Mouse (Mus musculus): ENCODE measurements around the gene Cmip. TPM values are rescaled to one million over a fixed set of nuclear protein-coding genes. Genes with fewer than 3 reads are reported as not detected.

The Cmip gene
- total RNA-seq, 2 experiments from 2014 or later, result 17.6 to 22.3 TPM

GRCm38 (mm10) chr8:117297913-117298518 is 41.2 kb downstream of the Cmip start:
- peak; percentile 68 to 86 for DNase-seq

GRCm38 (mm10) chr8:117299204-117299603 is 42.3 kb downstream of the Cmip start:
- DNase-seq, result no peak

GRCm38 (mm10) chr8:117300188-117300587 is 43.3 kb downstream of the Cmip start:
- no peak for DNase-seq

GRCm38 (mm10) chr8:117301457-117302041 is 44.7 kb downstream of the Cmip start:
- no peak for DNase-seq

- DNase-seq, result no peak
Measured at GRCm38 (mm10) chr8:117302072-117302471, 45.2 kb downstream of the Cmip start.

- DNase-seq, result peak in 1 of 2 experiments; percentile 58
Measured at GRCm38 (mm10) chr8:117303666-117304065, 46.8 kb downstream of the Cmip start.

- no peak for DNase-seq
Measured at GRCm38 (mm10) chr8:117305405-117305804, 48.5 kb downstream of the Cmip start.

- no peak for DNase-seq
Measured at GRCm38 (mm10) chr8:117306756-117307155, 49.9 kb downstream of the Cmip start.

GRCm38 (mm10) chr8:117307221-117307620 is 50.4 kb downstream of the Cmip start:
- DNase-seq, result no peak

GRCm38 (mm10) chr8:117308303-117309095 is 51.6 kb downstream of the Cmip start:
- DNase-seq, result no peak

GRCm38 (mm10) chr8:117309653-117310274 is 52.9 kb downstream of the Cmip start:
- DNase-seq, result no peak

GRCm38 (mm10) chr8:117310961-117311561 is 54.2 kb downstream of the Cmip start:
- DNase-seq, result peak in 1 of 2 experiments; percentile 55

GRCm38 (mm10) chr8:117314308-117314953 is 57.6 kb downstream of the Cmip start:
- DNase-seq, result no peak

GRCm38 (mm10) chr8:117315727-117316126 is 58.9 kb downstream of the Cmip start:
- no peak for DNase-seq

GRCm38 (mm10) chr8:117317478-117317877 is 60.6 kb downstream of the Cmip start:
- no peak for DNase-seq

- no peak for DNase-seq
Measured at GRCm38 (mm10) chr8:117318911-117319826, 62.3 kb downstream of the Cmip start.

GRCm38 (mm10) chr8:117320616-117321015 is 63.8 kb downstream of the Cmip start:
- DNase-seq, result no peak

GRCm38 (mm10) chr8:117321232-117321631 is 64.4 kb downstream of the Cmip start:
- DNase-seq, result no peak

- no peak for DNase-seq
Measured at GRCm38 (mm10) chr8:117322021-117322420, 65.2 kb downstream of the Cmip start.

GRCm38 (mm10) chr8:117322715-117323310 is 65.9 kb downstream of the Cmip start:
- DNase-seq, result no peak

Measured in heart, adult 18-20 months (tissue).